Mouse (Mus musculus): Measurements from ENCODE around the gene Mgam. TPM values are rescaled to one million over a fixed set of nuclear protein-coding genes. Genes with fewer than 3 reads are reported as not detected.
A peak's percentile ranks its signal among the peaks of the same experiment; 100 is the strongest.
"Not testable (repeated sequence)": the region's sequence is repeated elsewhere in the genome, so short reads cannot be mapped to it uniquely, and the experiment has no call there.

Mgam gene
- not detected in 2 replicates for polyA plus RNA-seq (2012; ENCODE audit: insufficient read depth, insufficient read length, low replicate concordance, missing spikeins)

- no peaks in the 10 kb centered on the region for H3K4me1 ChIP-seq (ENCODE audit: control insufficient read depth, insufficient read depth, low read length)
- H3K27ac ChIP-seq (ENCODE audit: insufficient read depth, low read depth, low read length), result no peak within 1 kb of the TSS
- no peak for TF ChIP-seq CTCF (IDR thresholded peaks at IDR 0.05; ENCODE audit: insufficient read depth, low read depth, low read length)
- no peak for TF ChIP-seq POLR2A (IDR thresholded peaks at IDR 0.05; ENCODE audit: insufficient read depth, low read depth, low read length)
- H3K4me3 ChIP-seq (ENCODE audit: insufficient read depth, low read depth, low read length), result no peak within 1 kb of the TSS
- WGBS, result 86% methylated on average over 8 of the region's 8 CpGs
Observed at GRCm38 (mm10) chr6:40628406-40629000, at the start of gene Mgam. TSS of gene Mgam (plus strand) at chr6:40628831.

- WGBS, result 55% methylated on average over 6 of the region's 6 CpGs
Observed at GRCm38 (mm10) chr6:40584336-40584735, 44.3 kb upstream of the Mgam start.

GRCm38 (mm10) chr6:40585645-40586044, 43.0 kb upstream of the Mgam start, which contains the start of gene Clec5a:
TSS of gene Clec5a (minus strand) at chr6:40585821.
- Histone ChIP-seq H3K4me1 (ENCODE audit: control insufficient read depth, insufficient read depth, low read length) (no peaks in the 10 kb centered on the region), H3K27ac (ENCODE audit: insufficient read depth, low read depth, low read length) (no peak within 1 kb of the TSS), H3K4me3 (ENCODE audit: insufficient read depth, low read depth, low read length) (no peak within 1 kb of the TSS)
- 85% methylated on average over 5 of the region's 5 CpGs for WGBS
- TF ChIP-seq CTCF (IDR thresholded peaks at IDR 0.05; ENCODE audit: insufficient read depth, low read depth, low read length) (no peak), POLR2A (IDR thresholded peaks at IDR 0.05; ENCODE audit: insufficient read depth, low read depth, low read length) (no peak)

More at GRCm38 (mm10) chr6:40584336-40584735, 44.3 kb upstream of the Mgam start:
- Histone ChIP-seq H3K4me1 (ENCODE audit: control insufficient read depth, insufficient read depth, low read length) (no peaks in the 10 kb centered on the region), H3K4me3 (ENCODE audit: insufficient read depth, low read depth, low read length) (no peak overlapping the region), H3K27ac (ENCODE audit: insufficient read depth, low read depth, low read length) (no peak overlapping the region)
- TF ChIP-seq CTCF (IDR thresholded peaks at IDR 0.05; ENCODE audit: insufficient read depth, low read depth, low read length) (no peak), POLR2A (IDR thresholded peaks at IDR 0.05; ENCODE audit: insufficient read depth, low read depth, low read length) (no peak)

- no peak overlapping the region for H3K27ac ChIP-seq (ENCODE audit: insufficient read depth, low read depth, low read length)
- TF ChIP-seq CTCF (IDR thresholded peaks at IDR 0.05; ENCODE audit: insufficient read depth, low read depth, low read length) (no peak), POLR2A (IDR thresholded peaks at IDR 0.05; ENCODE audit: insufficient read depth, low read depth, low read length) (no peak)
- H3K4me3 ChIP-seq (ENCODE audit: insufficient read depth, low read depth, low read length), result no peak overlapping the region
- no peaks in the 10 kb centered on the region for H3K4me1 ChIP-seq (ENCODE audit: control insufficient read depth, insufficient read depth, low read length)
- 96% methylated on average over 2 of the region's 2 CpGs for WGBS
Observed at GRCm38 (mm10) chr6:40588346-40588745, 40.3 kb upstream of the Mgam start.

GRCm38 (mm10) chr6:40594804-40595550, 33.7 kb upstream of the Mgam start:
- H3K27ac ChIP-seq (ENCODE audit: insufficient read depth, low read depth, low read length), result no peak overlapping the region
- WGBS, result 68% methylated on average over 3 of the region's 3 CpGs
- no peaks in the 10 kb centered on the region for H3K4me1 ChIP-seq (ENCODE audit: control insufficient read depth, insufficient read depth, low read length)
- TF ChIP-seq CTCF (IDR thresholded peaks at IDR 0.05; ENCODE audit: insufficient read depth, low read depth, low read length) (no peak), POLR2A (IDR thresholded peaks at IDR 0.05; ENCODE audit: insufficient read depth, low read depth, low read length) (no peak)
- no peak overlapping the region for H3K4me3 ChIP-seq (ENCODE audit: insufficient read depth, low read depth, low read length)

- 37% methylated on average over 4 of the region's 4 CpGs for WGBS
- not testable (repeated sequence) for H3K27ac ChIP-seq (ENCODE audit: insufficient read depth, low read depth, low read length); H3K4me1 ChIP-seq (ENCODE audit: control insufficient read depth, insufficient read depth, low read length); H3K4me3 ChIP-seq (ENCODE audit: insufficient read depth, low read depth, low read length)
Observed at GRCm38 (mm10) chr6:40598546-40598945, 30.1 kb upstream of the Mgam start.

GRCm38 (mm10) chr6:40607431-40607830, 21.2 kb upstream of the Mgam start:
- TF ChIP-seq CTCF (IDR thresholded peaks at IDR 0.05; ENCODE audit: insufficient read depth, low read depth, low read length) (no peak), POLR2A (IDR thresholded peaks at IDR 0.05; ENCODE audit: insufficient read depth, low read depth, low read length) (no peak)
- H3K4me3 ChIP-seq (ENCODE audit: insufficient read depth, low read depth, low read length), result no peak overlapping the region
- no peaks in the 10 kb centered on the region for H3K4me1 ChIP-seq (ENCODE audit: control insufficient read depth, insufficient read depth, low read length)
- peak overlapping the region; percentile 69 for H3K27ac ChIP-seq (ENCODE audit: insufficient read depth, low read depth, low read length)

GRCm38 (mm10) chr6:40610244-40610643, 18.4 kb upstream of the Mgam start:
- Histone ChIP-seq H3K4me1 (ENCODE audit: control insufficient read depth, insufficient read depth, low read length) (no peaks in the 10 kb centered on the region), H3K4me3 (ENCODE audit: insufficient read depth, low read depth, low read length) (no peak overlapping the region), H3K27ac (ENCODE audit: insufficient read depth, low read depth, low read length) (no peak overlapping the region)
- TF ChIP-seq POLR2A (IDR thresholded peaks at IDR 0.05; ENCODE audit: insufficient read depth, low read depth, low read length) (no peak), CTCF (IDR thresholded peaks at IDR 0.05; ENCODE audit: insufficient read depth, low read depth, low read length) (no peak)
- 27% methylated on average over 8 of the region's 8 CpGs for WGBS

- no peak within 1 kb of the TSS for H3K27ac ChIP-seq (ENCODE audit: insufficient read depth, low read depth, low read length)
- TF ChIP-seq POLR2A (IDR thresholded peaks at IDR 0.05; ENCODE audit: insufficient read depth, low read depth, low read length) (no peak), CTCF (IDR thresholded peaks at IDR 0.05; ENCODE audit: insufficient read depth, low read depth, low read length) (no peak)
- WGBS, result 91% methylated on average over 4 of the region's 4 CpGs
Observed at GRCm38 (mm10) chr6:40613260-40613852, 15.3 kb upstream of the Mgam start, which contains the start of gene Tas2r138. TSS of gene Tas2r138 (minus strand) at chr6:40613310.

More at GRCm38 (mm10) chr6:40613260-40613852, 15.3 kb upstream of the Mgam start, which contains the start of gene Tas2r138:
- no peaks in the 10 kb centered on the region for H3K4me1 ChIP-seq (ENCODE audit: control insufficient read depth, insufficient read depth, low read length)
- H3K4me3 ChIP-seq (ENCODE audit: insufficient read depth, low read depth, low read length), result no peak within 1 kb of the TSS
